Comparison of ENCODE assay signal across 26 mouse cellular contexts in the genomic region with DNA sequence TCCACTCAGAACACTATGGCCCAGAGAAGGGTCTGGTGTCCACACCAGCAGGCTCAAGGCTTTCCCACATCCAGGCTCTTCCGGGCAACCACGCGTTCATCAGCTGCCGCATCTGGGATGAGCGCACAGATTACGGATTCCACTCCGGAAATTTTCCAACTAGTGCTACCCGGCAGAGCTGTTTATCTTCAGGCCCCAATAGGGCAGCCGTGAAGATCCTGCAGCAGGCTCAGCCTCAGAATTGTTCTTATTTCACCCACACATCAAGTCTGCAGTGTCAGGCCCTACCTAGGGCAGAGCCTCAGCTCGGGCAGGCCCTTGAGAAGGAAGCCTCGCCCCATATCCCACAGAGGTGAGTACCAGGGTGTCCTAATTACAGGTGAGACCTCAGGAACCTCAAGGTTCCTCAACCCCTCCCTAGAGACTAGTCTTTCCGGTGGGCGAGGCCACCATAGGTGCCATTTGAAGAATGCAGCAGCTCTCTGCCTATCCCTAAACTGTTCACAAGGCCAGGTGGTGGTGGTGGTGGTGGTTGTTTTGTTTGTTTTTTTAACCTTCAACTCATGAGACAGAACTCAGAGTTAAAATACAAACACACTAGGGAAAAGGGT. TPM values are rescaled to one million over a fixed set of nuclear protein-coding genes. Genes with fewer than 3 reads are reported as not detected.
DNase-seq lines count a peak whose midpoint lies in the region; ATAC-seq and TF ChIP-seq lines count a peak whose summit lies in the region.
"Had no signal": no experiment of that assay in that cellular context is flagged by ENCODE, and none has a peak within 500 bp of the region (broad histone marks: within the 10 kb centered on the region; RNA-seq: fewer than 3 reads in every experiment).

No protein-coding gene starts in this region.

- ATAC-seq in liver, embryonic 13.5 days (ENCODE audit: low read depth): no peak
- no peak for ATAC-seq in liver, embryonic 11.5 days (replicated peaks; ENCODE audit: low FRiP score)
- no peak for ATAC-seq in megakaryocyte-erythroid progenitor cell, adult 5-6 weeks (replicated peaks; ENCODE audit: low FRiP score, low TSS enrichment, poor library complexity, severe bottlenecking)
- ATAC-seq: forebrain, embryonic 15.5 days; lung, postnatal 0 days had no signal

- H3K27me3 ChIP-seq in liver, embryonic 13.5 days: no peaks in the 10 kb centered on the region
- no peaks in the 10 kb centered on the region for H3K27me3 ChIP-seq in liver, embryonic 11.5 days (replicated peaks; ENCODE audit: control insufficient read depth, insufficient read depth, low read length)
- H3K27me3 ChIP-seq in E14TG2a.4 (ENCODE audit: insufficient read depth, low read length): no peaks in the 10 kb centered on the region
- H3K27me3 ChIP-seq in small intestine, adult 2 months (ENCODE audit: control insufficient read depth, insufficient read depth, low read length): no peaks in the 10 kb centered on the region
- H3K27me3 ChIP-seq: forebrain, embryonic 15.5 days; heart, embryonic 15.5 days; neural tube, embryonic 13.5 days had no signal

- 81% methylated on average over 13 of the region's 13 CpGs for WGBS in liver, embryonic 13.5 days (ENCODE audit: insufficient replicate concordance)
- WGBS in liver, embryonic 11.5 days: 79% methylated on average over 13 of the region's 13 CpGs
- 68% methylated on average over 13 of the region's 13 CpGs for WGBS in small intestine, adult 2 months

- peaks cover 41% of the 10 kb centered on the region for H3K4me1 ChIP-seq in liver, embryonic 13.5 days (replicated peaks)
- peaks cover 8% of the 10 kb centered on the region for H3K4me1 ChIP-seq in liver, embryonic 11.5 days (replicated peaks; ENCODE audit: control insufficient read depth, insufficient read depth, low read length)
- H3K4me1 ChIP-seq in E14TG2a.4 (replicated peaks; ENCODE audit: low read depth, low read length): peaks cover 71% of the 10 kb centered on the region
- H3K4me1 ChIP-seq in small intestine, adult 2 months (ENCODE audit: control insufficient read depth, insufficient read depth, insufficient read length, low read length): peaks cover 5% of the 10 kb centered on the region; the same call in 1 of the 2 replicates

- 0 out of 2 replicates have a peak overlapping the region, but pooled peaks have one; percentile 14 for H3K4me2 ChIP-seq in liver, embryonic 13.5 days
- no peak overlapping the region for H3K4me2 ChIP-seq in liver, embryonic 11.5 days
- H3K4me2 ChIP-seq: forebrain, embryonic 15.5 days; heart, embryonic 15.5 days; neural tube, embryonic 13.5 days had no signal

- no peak for TF ChIP-seq CTCF in E14TG2a.4 (conservative IDR thresholded peaks at IDR 0.05; ENCODE audit: low read length)
- TF ChIP-seq CTCF in small intestine, adult 2 months (IDR thresholded peaks at IDR 0.05; ENCODE audit: extremely low read depth, insufficient read length, insufficient replicate concordance, low read depth, low read length): no peak

- no peaks in the 10 kb centered on the region for H3K9me3 ChIP-seq in liver, embryonic 13.5 days (replicated peaks)
- H3K9me3 ChIP-seq in liver, embryonic 11.5 days (ENCODE audit: control insufficient read depth, low read length): no peaks in the 10 kb centered on the region
- no peaks in the 10 kb centered on the region for H3K9me3 ChIP-seq in E14TG2a.4 (ENCODE audit: low read length)
- H3K9me3 ChIP-seq: forebrain, embryonic 15.5 days; heart, embryonic 15.5 days; hindbrain, embryonic 10.5 days; midbrain, embryonic 10.5 days; neural tube, embryonic 13.5 days had no signal

- H3K27ac ChIP-seq in liver, embryonic 13.5 days: no peak overlapping the region
- H3K27ac ChIP-seq in liver, embryonic 11.5 days (ENCODE audit: low read depth, low read length): no peak overlapping the region
- H3K27ac ChIP-seq in small intestine, adult 2 months (ENCODE audit: insufficient read depth, low read depth, low read length): peak overlapping the region; percentile 44
- H3K27ac ChIP-seq: forebrain, embryonic 15.5 days; heart, adult 2 months; heart, embryonic 15.5 days; hindbrain, embryonic 10.5 days; midbrain, embryonic 10.5 days; neural tube, embryonic 13.5 days had no signal

- no peak for DNase-seq in liver, embryonic 13.5 days
- no peak for DNase-seq in liver, embryonic 11.5 days (ENCODE audit: low spot score)
- DNase-seq in ZHBTc4 (ENCODE audit: low read depth, low spot score): peak; percentile 60
- DNase-seq in right cerebral cortex, postnatal 25 days: no peak
- no peak for DNase-seq in layer of hippocampus, postnatal 14 days (ENCODE audit: low spot score in 2 of 2)
- DNase-seq: cerebellum, postnatal 10 days; embryo, embryonic 11 days; heart, adult 2 months; kidney, adult 9 months; kidney, postnatal 4 days; thymus, postnatal 25 days had no signal

- H3K9ac ChIP-seq in liver, embryonic 13.5 days: no peak overlapping the region
- H3K9ac ChIP-seq in liver, embryonic 11.5 days (ENCODE audit: low read depth, low read length): no peak overlapping the region
- H3K9ac ChIP-seq: forebrain, embryonic 15.5 days; heart, embryonic 15.5 days; neural tube, embryonic 13.5 days had no signal

- no peaks in the 10 kb centered on the region; the same call in 1 of the 2 replicates for H3K36me3 ChIP-seq in liver, embryonic 13.5 days
- no peaks in the 10 kb centered on the region for H3K36me3 ChIP-seq in liver, embryonic 11.5 days (ENCODE audit: control insufficient read depth, insufficient read depth, low read length)
- peaks cover 51% of the 10 kb centered on the region for H3K36me3 ChIP-seq in E14TG2a.4 (ENCODE audit: insufficient read depth, low read length)
- peaks cover 22% of the 10 kb centered on the region for H3K36me3 ChIP-seq in small intestine, adult 2 months (ENCODE audit: control insufficient read depth, insufficient read depth, low read length)
- H3K36me3 ChIP-seq: heart, embryonic 15.5 days had no signal

- no peak for TF ChIP-seq POLR2A in small intestine, adult 2 months (IDR thresholded peaks at IDR 0.05; ENCODE audit: low read depth, low read length)

- H3K4me3 ChIP-seq in liver, embryonic 13.5 days (replicated peaks): no peak overlapping the region
- no peak overlapping the region for H3K4me3 ChIP-seq in liver, embryonic 11.5 days (ENCODE audit: low read depth, low read length)
- peak overlapping the region; percentile 75 for H3K4me3 ChIP-seq in E14TG2a.4 (replicated peaks; ENCODE audit: low read length)
- H3K4me3 ChIP-seq in small intestine, adult 2 months (ENCODE audit: low read depth, low read length): no peak overlapping the region
- H3K4me3 ChIP-seq: forebrain, embryonic 15.5 days; heart, adult 2 months; heart, embryonic 15.5 days; hindbrain, embryonic 10.5 days; midbrain, embryonic 10.5 days; neural tube, embryonic 13.5 days had no signal

RNA-seq across cellular contexts. Expression of a gene that starts 4.5 kb away (rescaled TPM):
- polyA plus RNA-seq in liver, embryonic 13.5 days (2015; fragmentation: Nextera tagmentation; extraction: Ambion mirVana): 40.4 and 47.1 TPM in 2 replicates
- 57.4 and 59.4 TPM in 2 replicates for polyA plus RNA-seq in liver, embryonic 11.5 days (2014; fragmentation: Nextera tagmentation; extraction: Ambion mirVana)
- polyA plus RNA-seq in small intestine, adult 2 months (2012; rRNA removed): 4.7 and 31.1 TPM in 2 replicates
- 10 to 100 TPM; 17.0 to 17.4 TPM for total RNA-seq in layer of hippocampus, postnatal 14 days (2021)
- total RNA-seq in megakaryocyte-erythroid progenitor cell, adult 5-6 weeks (2014; fragmentation: Nextera tagmentation): 7.8 TPM in 2 replicates
- total RNA-seq in megakaryocyte-erythroid progenitor cell, adult 5-6 weeks (2017): 5.0 and 8.4 TPM in 2 replicates

RNA-seq across cellular contexts. Expression of a gene that starts 16.0 kb away (rescaled TPM):
- not detected in 2 replicates for polyA plus RNA-seq in liver, embryonic 13.5 days (2015; fragmentation: Nextera tagmentation; extraction: Ambion mirVana)
- not detected in 2 replicates for polyA plus RNA-seq in liver, embryonic 11.5 days (2014; fragmentation: Nextera tagmentation; extraction: Ambion mirVana)
- 0.37 TPM in 1 of 2 replicates, not detected in the other for polyA plus RNA-seq in small intestine, adult 2 months (2012; rRNA removed)
- not detected for total RNA-seq in layer of hippocampus, postnatal 14 days (2021)
- total RNA-seq in megakaryocyte-erythroid progenitor cell, adult 5-6 weeks (2014; fragmentation: Nextera tagmentation): not detected in 2 replicates
- total RNA-seq in megakaryocyte-erythroid progenitor cell, adult 5-6 weeks (2017): not detected in 2 replicates
- total RNA-seq: adrenal gland, postnatal 4 days; gastrocnemius, adult 18-20 months; heart, adult 2 months; layer of hippocampus, postnatal 10 days; left cerebral cortex, postnatal 25 days; liver, adult 2 months had no signal
- polyA plus RNA-seq: forebrain, embryonic 15.5 days; heart, adult 2 months; heart, embryonic 15.5 days; hindbrain, embryonic 10.5 days; intestine, embryonic 14.5 days; lung, postnatal 0 days; midbrain, embryonic 10.5 days; neural tube, embryonic 13.5 days had no signal

RNA-seq across cellular contexts. Expression of a gene that starts 19.3 kb away (rescaled TPM):
- 5.6 and 7.1 TPM in 2 replicates for polyA plus RNA-seq in liver, embryonic 13.5 days (2015; fragmentation: Nextera tagmentation; extraction: Ambion mirVana)
- 9.3 and 9.5 TPM in 2 replicates for polyA plus RNA-seq in liver, embryonic 11.5 days (2014; fragmentation: Nextera tagmentation; extraction: Ambion mirVana)
- 1.1 and 1.4 TPM in 2 replicates for polyA plus RNA-seq in small intestine, adult 2 months (2012; rRNA removed)
- total RNA-seq in layer of hippocampus, postnatal 14 days (2021): 10 to 100 TPM; 16.3 to 19.5 TPM
- 12.0 and 13.1 TPM in 2 replicates for total RNA-seq in megakaryocyte-erythroid progenitor cell, adult 5-6 weeks (2014; fragmentation: Nextera tagmentation)
- 15.8 and 17.1 TPM in 2 replicates for total RNA-seq in megakaryocyte-erythroid progenitor cell, adult 5-6 weeks (2017)

RNA-seq across cellular contexts. Expression of a gene that starts 48.4 kb away (rescaled TPM):
- polyA plus RNA-seq in liver, embryonic 13.5 days (2015; fragmentation: Nextera tagmentation; extraction: Ambion mirVana): 18.0 and 20.6 TPM in 2 replicates
- polyA plus RNA-seq in liver, embryonic 11.5 days (2014; fragmentation: Nextera tagmentation; extraction: Ambion mirVana): 20.6 and 21.1 TPM in 2 replicates
- 57.2 and 129 TPM in 2 replicates for polyA plus RNA-seq in small intestine, adult 2 months (2012; rRNA removed)
- 1 to 10 TPM; 4.0 to 5.2 TPM for total RNA-seq in layer of hippocampus, postnatal 14 days (2021)
- 35.5 and 49.4 TPM in 2 replicates for total RNA-seq in megakaryocyte-erythroid progenitor cell, adult 5-6 weeks (2014; fragmentation: Nextera tagmentation)
- 28.0 and 30.7 TPM in 2 replicates for total RNA-seq in megakaryocyte-erythroid progenitor cell, adult 5-6 weeks (2017)
